Mouse (Mus musculus): ENCODE measurements around the gene Tmem95. TPM values are rescaled to one million over a fixed set of nuclear protein-coding genes. Genes with fewer than 3 reads are reported as not detected.

Gene Tmem95
- total RNA-seq, 2 experiments from 2014 or later: not detected

GRCm38 (mm10) chr11:69850754-69851153, 27.1 kb downstream of the Tmem95 start:
- DNase-seq (ENCODE audit: extremely low spot score in 1 of 2, low spot score in 1 of 2): no peak

GRCm38 (mm10) chr11:69849884-69850283, 27.9 kb downstream of the Tmem95 start:
- DNase-seq (ENCODE audit: extremely low spot score in 1 of 2, low spot score in 1 of 2): no peak

GRCm38 (mm10) chr11:69849128-69849527, 28.7 kb downstream of the Tmem95 start:
- no peak for DNase-seq (ENCODE audit: extremely low spot score in 1 of 2, low spot score in 1 of 2)

DNA sequence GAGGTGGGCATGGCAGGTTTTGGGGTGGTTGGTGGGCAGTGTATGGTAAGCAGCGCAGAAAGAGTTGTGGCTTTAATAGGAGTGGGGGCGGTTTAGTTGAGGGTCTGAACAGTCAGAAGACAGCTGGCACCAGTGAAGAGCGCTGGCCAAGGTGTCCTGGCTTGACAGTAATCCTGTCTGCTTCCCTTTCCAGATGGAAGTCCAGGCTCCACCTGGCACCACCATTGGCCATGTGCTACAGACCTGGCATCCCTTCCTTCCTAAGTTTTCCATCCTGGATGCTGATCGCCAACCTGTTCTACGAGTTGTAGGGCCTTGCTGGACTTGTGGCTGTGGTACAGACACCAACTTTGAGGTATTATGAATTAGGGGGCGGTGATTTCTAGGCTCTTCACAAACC, 29.8 kb downstream of the Tmem95 start:
- no peak for DNase-seq (ENCODE audit: extremely low spot score in 1 of 2, low spot score in 1 of 2)

GRCm38 (mm10) chr11:69846738-69847688, 30.8 kb downstream of the Tmem95 start:
- DNase-seq (ENCODE audit: extremely low spot score in 1 of 2, low spot score in 1 of 2): no peak

DNA sequence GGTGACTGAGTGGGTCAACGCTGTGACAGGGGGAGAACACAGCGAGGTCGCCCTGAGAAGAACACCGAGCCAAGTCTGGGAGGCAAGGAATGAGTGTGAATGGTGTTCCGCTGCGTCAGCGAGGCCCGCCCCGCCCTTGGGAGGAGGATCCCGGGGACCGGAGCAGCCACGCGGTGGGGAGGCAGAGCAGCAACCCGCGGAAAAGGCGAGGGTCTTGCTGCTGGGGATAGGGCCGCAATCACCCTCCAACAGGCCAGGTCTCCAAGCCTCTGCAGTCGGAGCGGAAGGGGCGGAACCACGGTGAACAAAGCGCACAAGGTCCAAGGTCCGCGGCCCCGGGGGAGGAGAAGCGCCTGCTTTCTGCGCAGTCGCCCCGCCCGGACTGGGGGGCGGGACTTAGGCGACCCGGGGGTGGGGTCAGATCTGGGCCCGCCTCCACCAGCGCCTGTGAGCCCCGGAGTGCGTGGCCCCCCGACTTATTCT, 31.6 kb downstream of the Tmem95 start, which contains the start of gene Plscr3:
Plscr3 (plus strand) TSS at position 179 of the 483 bp plus-strand sequence.
- DNase-seq (ENCODE audit: extremely low spot score in 1 of 2, low spot score in 1 of 2): peak; percentile 71 to 84

GRCm38 (mm10) chr11:69838714-69839104, 39.1 kb downstream of the Tmem95 start:
- DNase-seq (ENCODE audit: extremely low spot score in 1 of 2, low spot score in 1 of 2): no peak

GRCm38 (mm10) chr11:69837952-69838713, 39.7 kb downstream of the Tmem95 start, which contains the start of gene Tmem256:
TSS of gene Tmem256 (plus strand) at chr11:69838514.
- DNase-seq (ENCODE audit: extremely low spot score in 1 of 2, low spot score in 1 of 2): peak; percentile 81 to 92

- peak in 1 of 2 experiments; percentile 55 for DNase-seq (ENCODE audit: extremely low spot score in 1 of 2, low spot score in 1 of 2)
Observed at GRCm38 (mm10) chr11:69837604-69837951, 40.2 kb downstream of the Tmem95 start, which contains the start of gene Nlgn2. TSS of gene Nlgn2 (minus strand) at chr11:69837784.

GRCm38 (mm10) chr11:69836703-69837576, 40.9 kb downstream of the Tmem95 start:
- peak; percentile 36 to 53 for DNase-seq (ENCODE audit: extremely low spot score in 1 of 2, low spot score in 1 of 2)

- DNase-seq (ENCODE audit: extremely low spot score in 1 of 2, low spot score in 1 of 2): no peak
Observed at GRCm38 (mm10) chr11:69835966-69836335, 41.9 kb downstream of the Tmem95 start.

- DNase-seq (ENCODE audit: extremely low spot score in 1 of 2, low spot score in 1 of 2): no peak
Observed at GRCm38 (mm10) chr11:69835326-69835965, 42.4 kb downstream of the Tmem95 start.

DNA sequence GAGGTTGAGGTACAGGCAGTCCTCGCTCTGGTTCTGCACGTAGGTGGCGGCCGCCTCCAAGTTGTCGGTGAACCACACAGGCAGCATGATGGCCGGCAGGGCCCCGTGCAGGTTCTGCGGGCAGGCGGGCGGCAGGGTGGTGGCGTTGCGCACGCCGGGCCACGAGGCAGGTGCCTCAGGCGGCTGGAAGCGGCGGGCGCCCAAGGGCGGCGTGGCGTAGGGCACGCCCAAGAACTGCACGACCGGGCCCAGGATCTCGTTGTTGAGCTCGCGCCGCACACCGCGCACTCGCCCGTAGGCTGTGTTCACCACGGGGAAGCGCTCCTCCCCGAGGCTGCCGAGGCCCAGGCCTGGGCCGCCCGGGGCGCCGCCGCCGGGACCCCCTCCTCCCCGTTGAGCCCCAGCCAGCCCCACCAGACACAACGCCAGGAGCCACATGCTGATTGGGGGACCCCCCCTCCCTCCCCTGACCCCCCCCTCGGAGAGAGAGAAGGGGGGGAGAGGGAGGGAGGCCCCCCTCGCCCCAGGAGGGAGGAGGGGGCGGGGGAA, 43.7 kb downstream of the Tmem95 start:
- DNase-seq (ENCODE audit: extremely low spot score in 1 of 2, low spot score in 1 of 2): no peak

- no peak for DNase-seq (ENCODE audit: extremely low spot score in 1 of 2, low spot score in 1 of 2)
Observed at GRCm38 (mm10) chr11:69833554-69833953, 44.3 kb downstream of the Tmem95 start.

- no peak for DNase-seq (ENCODE audit: extremely low spot score in 1 of 2, low spot score in 1 of 2)
Observed at GRCm38 (mm10) chr11:69828832-69829231, 49.0 kb downstream of the Tmem95 start.

Measured in layer of hippocampus, postnatal 25 days (tissue).